Mouse (Mus musculus): ENCODE measurements at regions not wholly inside any gene's neighbourhood (a gene's known extent, or its start where the extent isn't known, plus 50 kb on each side); places are given as distances from the start of the nearest gene placed in this dataset.

GRCm38 (mm10) chr10:15759983-15760723, 1042.1 kb upstream of the Gje1 start:
- no peak overlapping the region for H3K9ac ChIP-seq (ENCODE audit: insufficient read depth, low read depth, low read length, poor library complexity, severe bottlenecking)
- DNase-seq (ENCODE audit: low read depth, low spot score): no peak
- in situ Hi-C loops (cut with MboI; ENCODE audit: low sequenced_read_pairs in 2 of 2, unreplicated experiment in 2 of 2): no loop called here
- no peaks in the 10 kb centered on the region for H3K4me1 ChIP-seq (ENCODE audit: control insufficient read depth in 2 of 2, insufficient read depth in 2 of 2, low read length in 2 of 2, poor library complexity in 1 of 2)
- H3K9me3 ChIP-seq (ENCODE audit: control insufficient read depth, insufficient read depth, low read depth, low read length): no peaks in the 10 kb centered on the region
- no peak overlapping the region for H3K27ac ChIP-seq (ENCODE audit: insufficient read depth, low read depth, low read length, poor library complexity, severe bottlenecking)
- no peaks in the 10 kb centered on the region for H3K36me3 ChIP-seq (ENCODE audit: control insufficient read depth, insufficient read depth, low read length, poor library complexity, severe bottlenecking)
- H3K4me3 ChIP-seq (ENCODE audit: insufficient read depth in 1 of 2, low read depth in 1 of 2, low read length in 2 of 2, poor library complexity in 1 of 2, severe bottlenecking in 1 of 2): no peak overlapping the region
- TF ChIP-seq MAFK (IDR thresholded peaks at IDR 0.05; ENCODE audit: insufficient read depth, low read depth, low read length) (no peak), ZC3H11A (IDR thresholded peaks at IDR 0.05; ENCODE audit: borderline replicate concordance, low read depth, low read length) (no peak), HCFC1 (IDR thresholded peaks at IDR 0.05; ENCODE audit: borderline replicate concordance, insufficient read depth, low read length) (no peak), CHD2 (IDR thresholded peaks at IDR 0.05; ENCODE audit: low read depth, low read length) (no peak), ZNF384 (IDR thresholded peaks at IDR 0.05; ENCODE audit: low read depth, low read length) (no peak)

- no peak for DNase-seq (ENCODE audit: low read depth, low spot score)
- Histone ChIP-seq H3K9ac (ENCODE audit: insufficient read depth, low read depth, low read length, poor library complexity, severe bottlenecking) (no peak overlapping the region), H3K4me1 (ENCODE audit: control insufficient read depth in 2 of 2, insufficient read depth in 2 of 2, low read length in 2 of 2, poor library complexity in 1 of 2) (no peaks in the 10 kb centered on the region), H3K4me3 (ENCODE audit: insufficient read depth in 1 of 2, low read depth in 1 of 2, low read length in 2 of 2, poor library complexity in 1 of 2, severe bottlenecking in 1 of 2) (no peak overlapping the region), H3K36me3 (ENCODE audit: control insufficient read depth, insufficient read depth, low read length, poor library complexity, severe bottlenecking) (no peaks in the 10 kb centered on the region), H3K27ac (ENCODE audit: insufficient read depth, low read depth, low read length, poor library complexity, severe bottlenecking) (no peak overlapping the region), H3K9me3 (ENCODE audit: control insufficient read depth, insufficient read depth, low read depth, low read length) (no peaks in the 10 kb centered on the region)
- in situ Hi-C loops (cut with MboI; ENCODE audit: low sequenced_read_pairs in 2 of 2, unreplicated experiment in 2 of 2): no loop called here
- TF ChIP-seq ZNF384 (IDR thresholded peaks at IDR 0.05; ENCODE audit: low read depth, low read length) (no peak), MAFK (IDR thresholded peaks at IDR 0.05; ENCODE audit: insufficient read depth, low read depth, low read length) (no peak), CHD2 (IDR thresholded peaks at IDR 0.05; ENCODE audit: low read depth, low read length) (no peak), HCFC1 (IDR thresholded peaks at IDR 0.05; ENCODE audit: borderline replicate concordance, insufficient read depth, low read length) (no peak), ZC3H11A (IDR thresholded peaks at IDR 0.05; ENCODE audit: borderline replicate concordance, low read depth, low read length) (no peak)
These were observed 1041.6 kb upstream of the Gje1 start for GRCm38 (mm10) chr10:15759576-15759975.

GRCm38 (mm10) chr10:15757503-15757902, 1039.5 kb upstream of the Gje1 start:
- H3K4me3 ChIP-seq (ENCODE audit: insufficient read depth in 1 of 2, low read depth in 1 of 2, low read length in 2 of 2, poor library complexity in 1 of 2, severe bottlenecking in 1 of 2): no peak overlapping the region
- DNase-seq (ENCODE audit: low read depth, low spot score): no peak
- in situ Hi-C loops (cut with MboI; ENCODE audit: low sequenced_read_pairs in 2 of 2, unreplicated experiment in 2 of 2): no loop called here

GRCm38 (mm10) chr10:15746866-15747265, 1028.9 kb upstream of the Gje1 start:
- Histone ChIP-seq H3K4me3 (ENCODE audit: insufficient read depth in 1 of 2, low read depth in 1 of 2, low read length in 2 of 2, poor library complexity in 1 of 2, severe bottlenecking in 1 of 2) (no peak overlapping the region), H3K9me3 (ENCODE audit: control insufficient read depth, insufficient read depth, low read depth, low read length) (no peaks in the 10 kb centered on the region), H3K27ac (ENCODE audit: insufficient read depth, low read depth, low read length, poor library complexity, severe bottlenecking) (no peak overlapping the region), H3K4me1 (ENCODE audit: control insufficient read depth in 2 of 2, insufficient read depth in 2 of 2, low read length in 2 of 2, poor library complexity in 1 of 2) (no peaks in the 10 kb centered on the region), H3K36me3 (ENCODE audit: control insufficient read depth, insufficient read depth, low read length, poor library complexity, severe bottlenecking) (no peaks in the 10 kb centered on the region), H3K9ac (ENCODE audit: insufficient read depth, low read depth, low read length, poor library complexity, severe bottlenecking) (no peak overlapping the region)
- no peak for DNase-seq (ENCODE audit: low read depth, low spot score)
- TF ChIP-seq ZNF384 (IDR thresholded peaks at IDR 0.05; ENCODE audit: low read depth, low read length) (no peak), MAFK (IDR thresholded peaks at IDR 0.05; ENCODE audit: insufficient read depth, low read depth, low read length) (no peak), HCFC1 (IDR thresholded peaks at IDR 0.05; ENCODE audit: borderline replicate concordance, insufficient read depth, low read length) (no peak), ZC3H11A (IDR thresholded peaks at IDR 0.05; ENCODE audit: borderline replicate concordance, low read depth, low read length) (no peak), CHD2 (IDR thresholded peaks at IDR 0.05; ENCODE audit: low read depth, low read length) (no peak)
- in situ Hi-C loops (cut with MboI; ENCODE audit: low sequenced_read_pairs in 2 of 2, unreplicated experiment in 2 of 2): no loop called here

More at GRCm38 (mm10) chr10:15757503-15757902, 1039.5 kb upstream of the Gje1 start:
- no peaks in the 10 kb centered on the region for H3K9me3 ChIP-seq (ENCODE audit: control insufficient read depth, insufficient read depth, low read depth, low read length)
- H3K9ac ChIP-seq (ENCODE audit: insufficient read depth, low read depth, low read length, poor library complexity, severe bottlenecking): no peak overlapping the region
- no peak overlapping the region for H3K27ac ChIP-seq (ENCODE audit: insufficient read depth, low read depth, low read length, poor library complexity, severe bottlenecking)
- TF ChIP-seq CHD2 (IDR thresholded peaks at IDR 0.05; ENCODE audit: low read depth, low read length) (no peak), ZNF384 (IDR thresholded peaks at IDR 0.05; ENCODE audit: low read depth, low read length) (no peak), HCFC1 (IDR thresholded peaks at IDR 0.05; ENCODE audit: borderline replicate concordance, insufficient read depth, low read length) (no peak), ZC3H11A (IDR thresholded peaks at IDR 0.05; ENCODE audit: borderline replicate concordance, low read depth, low read length) (no peak), MAFK (IDR thresholded peaks at IDR 0.05; ENCODE audit: insufficient read depth, low read depth, low read length) (no peak)
- H3K4me1 ChIP-seq (ENCODE audit: control insufficient read depth in 2 of 2, insufficient read depth in 2 of 2, low read length in 2 of 2, poor library complexity in 1 of 2): no peaks in the 10 kb centered on the region
- no peaks in the 10 kb centered on the region for H3K36me3 ChIP-seq (ENCODE audit: control insufficient read depth, insufficient read depth, low read length, poor library complexity, severe bottlenecking)

Measured in ES-E14 (cell line).